Mouse (Mus musculus): ENCODE results near the gene Fance. TPM values are rescaled to one million over a fixed set of nuclear protein-coding genes. Genes with fewer than 3 reads are reported as not detected.
A peak's percentile ranks its signal among the peaks of the same experiment; 100 is the strongest.

The Fance gene
- polyA plus RNA-seq, 1 experiment: 42.0 TPM

DNA sequence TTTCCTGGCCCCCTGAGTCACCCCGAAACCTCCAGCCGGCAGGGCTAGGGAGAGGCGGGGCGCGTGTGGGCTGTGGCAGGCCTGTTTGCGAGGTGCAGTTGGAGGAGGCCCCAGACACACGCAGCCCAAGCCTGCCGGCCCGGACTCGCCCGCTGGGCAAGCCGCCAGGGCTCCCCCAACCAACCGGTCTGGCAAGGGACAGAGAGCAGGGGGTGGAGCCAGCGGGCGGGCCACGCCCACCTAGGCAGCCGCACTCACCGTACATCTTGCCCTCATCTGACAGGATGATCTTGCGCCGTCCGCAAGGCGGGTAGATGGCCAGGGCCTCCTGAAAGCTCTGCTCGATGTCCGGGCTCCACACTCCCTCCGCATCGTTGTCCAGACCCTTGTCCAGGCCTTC is 27.8 kb downstream of the Fance start:
- H3ac ChIP-seq (ENCODE audit: control insufficient read depth, insufficient read length, low read depth): peak overlapping the region; percentile 21
- H3K4me3 ChIP-seq (ENCODE audit: insufficient read depth, poor library complexity, severe bottlenecking): no peak overlapping the region
- no peaks in the 10 kb centered on the region for H3K27me3 ChIP-seq (ENCODE audit: control insufficient read depth, insufficient read depth, insufficient read length)
- peaks cover 15% of the 10 kb centered on the region for H3K79me3 ChIP-seq (ENCODE audit: low read depth)
- peaks cover 18% of the 10 kb centered on the region for H3K36me3 ChIP-seq (ENCODE audit: control insufficient read depth, insufficient read depth)
- TF ChIP-seq MAX (IDR thresholded peaks at IDR 0.05) (peak; percentile 8), FOSL1 (IDR thresholded peaks at IDR 0.05; ENCODE audit: insufficient read depth, low read length, poor library complexity, severe bottlenecking) (no peak)
- H3K79me2 ChIP-seq (ENCODE audit: control insufficient read depth, insufficient read depth): peaks cover 44% of the 10 kb centered on the region

DNA sequence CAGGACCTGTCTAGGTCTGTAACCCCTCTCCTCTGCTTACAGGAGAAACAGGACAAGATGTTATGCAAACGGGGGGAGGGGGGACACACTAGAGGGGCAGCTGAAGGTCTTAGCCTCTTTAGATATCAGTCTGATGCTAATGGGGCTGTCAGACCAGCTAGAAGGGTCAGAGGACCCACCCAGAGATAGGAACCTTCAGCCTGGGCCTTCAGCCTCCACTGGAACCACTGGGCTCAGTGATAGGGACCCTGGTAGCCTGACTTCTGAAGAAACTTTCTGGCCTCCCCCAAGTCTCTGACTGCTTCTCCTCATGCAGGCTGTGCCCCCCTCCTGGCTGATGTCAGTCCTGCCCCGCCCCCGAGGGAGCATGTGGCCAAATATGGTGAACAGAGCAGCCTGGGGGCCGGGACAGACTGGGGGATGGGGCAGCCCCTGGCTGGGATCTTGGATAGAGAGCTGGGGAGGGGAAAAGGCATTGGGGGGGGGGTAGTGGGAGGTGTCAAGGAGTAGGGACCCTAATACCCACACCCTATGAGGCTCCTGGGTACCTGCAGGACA is 30.8 kb downstream of the Fance start:
- Histone ChIP-seq H3K79me2 (ENCODE audit: control insufficient read depth, insufficient read depth) (peaks cover 75% of the 10 kb centered on the region), H3K4me3 (ENCODE audit: insufficient read depth, poor library complexity, severe bottlenecking) (no peak overlapping the region), H3K27me3 (ENCODE audit: control insufficient read depth, insufficient read depth, insufficient read length) (no peaks in the 10 kb centered on the region), H3K79me3 (ENCODE audit: low read depth) (peaks cover 35% of the 10 kb centered on the region), H3K36me3 (ENCODE audit: control insufficient read depth, insufficient read depth) (peaks cover 9% of the 10 kb centered on the region), H3ac (ENCODE audit: control insufficient read depth, insufficient read length, low read depth) (no peak overlapping the region)
- TF ChIP-seq MYOD1 (IDR thresholded peaks at IDR 0.05; ENCODE audit: control insufficient read depth, insufficient read length, low read depth) (no peak), USF1 (IDR thresholded peaks at IDR 0.05; ENCODE audit: low read depth) (no peak), MAX (IDR thresholded peaks at IDR 0.05) (no peak), FOSL1 (IDR thresholded peaks at IDR 0.05; ENCODE audit: insufficient read depth, low read length, poor library complexity, severe bottlenecking) (no peak), MYOG (IDR thresholded peaks at IDR 0.05; ENCODE audit: control insufficient read depth, extremely low read depth, insufficient read length) (no peak), CTCF (IDR thresholded peaks at IDR 0.05; ENCODE audit: control insufficient read depth, insufficient read depth, insufficient read length) (no peak)

DNA sequence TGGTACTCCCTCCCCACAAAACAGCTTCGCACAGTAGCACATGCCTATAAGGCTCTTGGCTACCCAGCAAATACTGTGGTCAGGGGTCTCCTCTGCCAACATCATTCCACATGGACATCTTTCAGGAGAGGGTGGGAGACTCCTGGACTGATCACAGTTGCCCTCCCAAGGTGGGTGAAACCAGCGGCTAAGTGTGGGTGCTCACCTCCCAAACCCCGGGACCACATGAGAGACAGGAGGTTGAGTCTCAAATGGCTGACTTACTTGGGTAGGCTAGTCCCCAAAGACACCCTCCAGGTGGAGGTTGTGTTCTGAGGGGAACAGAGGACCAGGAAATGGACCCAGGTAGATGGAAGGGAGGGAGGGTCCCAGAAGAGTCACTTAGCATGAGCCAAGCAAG is 31.4 kb downstream of the Fance start:
- no peak overlapping the region for H3K4me3 ChIP-seq (ENCODE audit: insufficient read depth, poor library complexity, severe bottlenecking)
- peaks cover 39% of the 10 kb centered on the region for H3K79me3 ChIP-seq (ENCODE audit: low read depth)
- TF ChIP-seq MYOD1 (IDR thresholded peaks at IDR 0.05; ENCODE audit: control insufficient read depth, insufficient read length, low read depth) (no peak), MYOG (IDR thresholded peaks at IDR 0.05; ENCODE audit: control insufficient read depth, extremely low read depth, insufficient read length) (no peak), CEBPB (IDR thresholded peaks at IDR 0.05; ENCODE audit: low read depth) (no peak), CTCF (IDR thresholded peaks at IDR 0.05; ENCODE audit: control insufficient read depth, insufficient read depth, insufficient read length) (no peak), FOSL1 (IDR thresholded peaks at IDR 0.05; ENCODE audit: insufficient read depth, low read length, poor library complexity, severe bottlenecking) (no peak), USF1 (IDR thresholded peaks at IDR 0.05; ENCODE audit: low read depth) (no peak), MAX (IDR thresholded peaks at IDR 0.05) (no peak)
- H3K79me2 ChIP-seq (ENCODE audit: control insufficient read depth, insufficient read depth): peaks cover 80% of the 10 kb centered on the region
- peaks cover 3% of the 10 kb centered on the region for H3K36me3 ChIP-seq (ENCODE audit: control insufficient read depth, insufficient read depth)
- no peak overlapping the region for H3ac ChIP-seq (ENCODE audit: control insufficient read depth, insufficient read length, low read depth)
- no peaks in the 10 kb centered on the region for H3K27me3 ChIP-seq (ENCODE audit: control insufficient read depth, insufficient read depth, insufficient read length)

DNA sequence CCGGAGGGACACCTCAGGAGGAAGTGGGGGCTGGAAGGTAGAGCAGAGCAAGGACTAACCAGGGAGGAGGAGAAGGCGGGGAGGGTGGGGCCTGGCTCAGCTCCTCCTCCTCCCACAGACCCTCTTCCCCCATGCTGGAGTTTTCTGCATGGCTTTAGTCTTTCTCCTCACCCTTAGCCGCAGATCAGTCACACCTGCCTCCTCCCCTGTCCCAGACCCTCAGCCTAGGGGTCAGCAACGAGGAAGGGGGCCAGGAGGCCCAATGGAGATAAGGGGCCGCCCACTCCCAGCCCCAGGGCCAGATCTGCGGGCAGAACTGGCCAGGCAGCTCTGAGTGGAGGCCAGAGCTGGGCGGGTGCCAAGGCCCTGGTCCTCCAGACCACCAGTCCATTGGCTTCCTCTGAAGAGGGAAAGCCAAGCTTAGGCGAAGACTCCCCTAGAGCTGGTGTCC is 32.0 kb downstream of the Fance start:
- Histone ChIP-seq H3K79me3 (ENCODE audit: low read depth) (peaks cover 41% of the 10 kb centered on the region), H3K36me3 (ENCODE audit: control insufficient read depth, insufficient read depth) (no peaks in the 10 kb centered on the region), H3K79me2 (ENCODE audit: control insufficient read depth, insufficient read depth) (peaks cover 87% of the 10 kb centered on the region), H3K4me3 (ENCODE audit: insufficient read depth, poor library complexity, severe bottlenecking) (no peak overlapping the region), H3ac (ENCODE audit: control insufficient read depth, insufficient read length, low read depth) (no peak overlapping the region), H3K27me3 (ENCODE audit: control insufficient read depth, insufficient read depth, insufficient read length) (no peaks in the 10 kb centered on the region)
- no peak for TF ChIP-seq MYOG (IDR thresholded peaks at IDR 0.05; ENCODE audit: control insufficient read depth, extremely low read depth, insufficient read length)
- no peak for TF ChIP-seq FOSL1 (IDR thresholded peaks at IDR 0.05; ENCODE audit: insufficient read depth, low read length, poor library complexity, severe bottlenecking)
- no peak for TF ChIP-seq MAX (IDR thresholded peaks at IDR 0.05)
- no peak for TF ChIP-seq CEBPB (IDR thresholded peaks at IDR 0.05; ENCODE audit: low read depth)
- no peak for TF ChIP-seq USF1 (IDR thresholded peaks at IDR 0.05; ENCODE audit: low read depth)
- no peak for TF ChIP-seq MYOD1 (IDR thresholded peaks at IDR 0.05; ENCODE audit: control insufficient read depth, insufficient read length, low read depth)
- no peak for TF ChIP-seq CTCF (IDR thresholded peaks at IDR 0.05; ENCODE audit: control insufficient read depth, insufficient read depth, insufficient read length)

DNA sequence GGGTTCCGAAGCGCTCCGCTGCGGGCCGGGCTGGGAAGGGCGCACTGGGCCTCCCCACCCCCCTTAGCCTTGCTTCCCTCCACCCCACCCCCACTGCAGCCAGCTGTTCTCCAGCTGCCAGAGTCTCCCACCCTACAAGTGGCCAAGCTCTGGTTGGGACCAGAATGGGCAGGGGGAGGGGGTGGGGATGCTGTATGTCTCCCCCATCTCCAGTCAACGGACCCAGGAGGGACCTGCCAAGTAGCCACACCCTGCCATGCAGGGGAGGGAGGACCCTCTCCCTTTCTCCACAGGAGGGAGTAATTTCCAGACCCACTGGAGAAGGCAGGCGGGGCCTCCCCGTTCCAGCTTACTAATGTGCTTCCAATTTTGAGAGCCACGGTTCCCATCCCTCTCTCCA is 32.6 kb downstream of the Fance start:
- Histone ChIP-seq H3K4me3 (ENCODE audit: insufficient read depth, poor library complexity, severe bottlenecking) (no peak overlapping the region), H3K79me2 (ENCODE audit: control insufficient read depth, insufficient read depth) (peaks cover 87% of the 10 kb centered on the region), H3K79me3 (ENCODE audit: low read depth) (peaks cover 42% of the 10 kb centered on the region), H3ac (ENCODE audit: control insufficient read depth, insufficient read length, low read depth) (no peak overlapping the region), H3K36me3 (ENCODE audit: control insufficient read depth, insufficient read depth) (no peaks in the 10 kb centered on the region), H3K27me3 (ENCODE audit: control insufficient read depth, insufficient read depth, insufficient read length) (no peaks in the 10 kb centered on the region)
- TF ChIP-seq MYOG (IDR thresholded peaks at IDR 0.05; ENCODE audit: control insufficient read depth, extremely low read depth, insufficient read length): no peak
- no peak for TF ChIP-seq USF1 (IDR thresholded peaks at IDR 0.05; ENCODE audit: low read depth)
- TF ChIP-seq CTCF (IDR thresholded peaks at IDR 0.05; ENCODE audit: control insufficient read depth, insufficient read depth, insufficient read length): no peak
- no peak for TF ChIP-seq CEBPB (IDR thresholded peaks at IDR 0.05; ENCODE audit: low read depth)
- no peak for TF ChIP-seq MAX (IDR thresholded peaks at IDR 0.05)
- TF ChIP-seq MYOD1 (IDR thresholded peaks at IDR 0.05; ENCODE audit: control insufficient read depth, insufficient read length, low read depth): no peak
- no peak for TF ChIP-seq FOSL1 (IDR thresholded peaks at IDR 0.05; ENCODE audit: insufficient read depth, low read length, poor library complexity, severe bottlenecking)

DNA sequence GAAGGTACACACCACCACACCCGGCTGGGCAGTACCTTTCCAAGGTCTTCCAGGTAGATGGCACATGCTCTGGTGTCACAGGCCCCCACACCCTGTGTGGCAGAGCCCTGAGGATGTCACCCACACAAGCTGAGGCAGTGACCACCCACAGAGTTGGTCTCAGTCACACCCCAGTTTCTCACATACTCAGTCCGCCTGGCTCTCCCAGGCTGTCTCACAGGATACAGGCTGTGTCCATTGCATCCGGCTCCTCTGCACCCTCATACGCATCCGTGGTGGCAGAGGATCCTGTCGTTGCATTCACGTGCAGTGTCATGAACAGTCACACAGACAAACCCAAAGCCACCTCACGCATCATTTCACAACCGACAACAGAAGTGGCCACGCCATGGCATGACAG is 34.0 kb downstream of the Fance start:
- no peak overlapping the region for H3ac ChIP-seq (ENCODE audit: control insufficient read depth, insufficient read length, low read depth)
- no peaks in the 10 kb centered on the region for H3K36me3 ChIP-seq (ENCODE audit: control insufficient read depth, insufficient read depth)
- H3K4me3 ChIP-seq (ENCODE audit: insufficient read depth, poor library complexity, severe bottlenecking): no peak overlapping the region
- peaks cover 42% of the 10 kb centered on the region for H3K79me3 ChIP-seq (ENCODE audit: low read depth)
- H3K79me2 ChIP-seq (ENCODE audit: control insufficient read depth, insufficient read depth): peaks cover 80% of the 10 kb centered on the region
- H3K27me3 ChIP-seq (ENCODE audit: control insufficient read depth, insufficient read depth, insufficient read length): no peaks in the 10 kb centered on the region
- TF ChIP-seq CTCF (IDR thresholded peaks at IDR 0.05; ENCODE audit: control insufficient read depth, insufficient read depth, insufficient read length) (no peak), CEBPB (IDR thresholded peaks at IDR 0.05; ENCODE audit: low read depth) (no peak), MYOG (IDR thresholded peaks at IDR 0.05; ENCODE audit: control insufficient read depth, extremely low read depth, insufficient read length) (no peak), USF1 (IDR thresholded peaks at IDR 0.05; ENCODE audit: low read depth) (no peak), FOSL1 (IDR thresholded peaks at IDR 0.05; ENCODE audit: insufficient read depth, low read length, poor library complexity, severe bottlenecking) (no peak), MAX (IDR thresholded peaks at IDR 0.05) (no peak), MYOD1 (IDR thresholded peaks at IDR 0.05; ENCODE audit: control insufficient read depth, insufficient read length, low read depth) (no peak)

All from C2C12 (cell line).